Mouse (Mus musculus): Measurements from ENCODE around the gene Pde8a.

- TF ChIP-seq CTCF (conservative IDR thresholded peaks at IDR 0.05; ENCODE audit: low read length) (no peak), POU5F1 (IDR thresholded peaks at IDR 0.05; ENCODE audit: borderline replicate concordance, low read length) (no peak)
These were observed 19.3 kb downstream of the Pde8a start for GRCm38 (mm10) chr7:81232674-81233073.
